Mouse (Mus musculus) neural tube, embryonic 14.5 days (tissue): Measurements from ENCODE around the gene Zkscan5. TPM values are rescaled to one million over a fixed set of nuclear protein-coding genes. Genes with fewer than 3 reads are reported as not detected.

Source experiments
- ATAC-seq: fragments of 200-750 bp; cut with Nextera tagmentation; 2 replicates; pipeline ENCODE4 v1.8.0; 2017; ENCODE audit warnings: low read depth, mild to moderate bottlenecking, moderate TSS enrichment, moderate library complexity
- H3K27ac ChIP-seq: fragments of 300-500 bp; sonication (generic); 2 replicates; pipeline ENCODE4 v1.5.1; 2014; ENCODE audit warnings: low read depth, mild to moderate bottlenecking, control low read depth, low read length, moderate library complexity, mixed read lengths
- H3K27me3 ChIP-seq: fragments of 300-500 bp; sonication (generic); 2 replicates; pipeline ENCODE4 v1.6.1; 2014; ENCODE audit warnings: low read length; ENCODE audit not compliant: control insufficient read depth, insufficient read depth
- H3K36me3 ChIP-seq: fragments of 300-500 bp; sonication (generic); 2 replicates; pipeline ENCODE4 v1.6.1; 2014; ENCODE audit warnings: low read length, mixed read lengths; ENCODE audit not compliant: control insufficient read depth, insufficient read depth
- H3K4me1 ChIP-seq: fragments of 300-500 bp; sonication (generic); 2 replicates; pipeline ENCODE4 v1.6.1; 2014; ENCODE audit warnings: low read length; ENCODE audit not compliant: control insufficient read depth, insufficient read depth
- H3K4me2 ChIP-seq: fragments of 300-500 bp; sonication (generic); 2 replicates; pipeline ENCODE4 v1.6.1; 2014; ENCODE audit warnings: mild to moderate bottlenecking, low read depth, low read length, control low read depth
- H3K4me3 ChIP-seq: fragments of 300-500 bp; sonication (generic); 2 replicates; pipeline ENCODE4 v1.5.1; 2014; ENCODE audit warnings: low read depth, low read length, control low read depth, mixed read lengths
- H3K9ac ChIP-seq: fragments of 300-500 bp; sonication (generic); replicated peaks from 2 replicates; pipeline ENCODE4 v1.6.1; 2014; ENCODE audit warnings: low read depth, mild to moderate bottlenecking, control low read depth, low read length, mixed read lengths
- H3K9me3 ChIP-seq: fragments of 300-500 bp; sonication (generic); 2 replicates; pipeline ENCODE4 v1.6.1; 2016; ENCODE audit warnings: low read length; ENCODE audit not compliant: control insufficient read depth
- WGBS: fragments of 180-500 bp; shearing (Covaris S2); extraction: QIAGEN DNeasy Blood & Tissue Kit; methylation state at CpG from one replicate; pipeline ENCODE4 v1.1.7; 2014; 5-methylcytosine and 5-hydroxymethylcytosine counted together
- polyA plus RNA-seq: library from polyadenylated mRNA; unstranded; fragments of >200 nt; fragmentation: Nextera tagmentation; extraction: Ambion mirVana; gene quantifications from 2 replicates; pipeline ENCODE4 v1.2.1, GENCODE M21; 2014

Gene Zkscan5
- polyA plus RNA-seq, 1 experiment from 2014 or later = 13.5 TPM

DNA sequence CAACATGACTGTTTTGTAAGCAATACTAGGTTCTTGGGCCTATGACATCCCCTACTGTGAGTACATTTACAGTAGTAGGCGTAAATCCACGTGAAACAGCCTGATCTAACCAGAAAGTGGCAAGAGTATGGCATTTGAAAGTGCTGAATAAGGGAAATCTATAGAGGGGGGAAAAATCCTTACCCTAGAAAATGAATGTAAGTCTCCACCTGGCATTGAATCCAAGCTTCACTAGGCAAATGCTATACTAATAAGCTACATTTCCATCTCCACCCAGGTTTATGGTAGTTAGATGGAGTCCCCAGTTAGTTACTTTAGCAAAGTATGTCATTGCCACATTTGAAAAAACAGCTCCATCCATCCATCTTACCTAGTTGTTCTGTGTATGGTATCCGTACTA is 45.2 kb downstream of the Zkscan5 start:
- Histone ChIP-seq H3K36me3 (peaks cover 12% of the 10 kb centered on the region), H3K9ac (no peak overlapping the region), H3K27me3 (no peaks in the 10 kb centered on the region), H3K4me1 (no peaks in the 10 kb centered on the region), H3K4me2 (no peak overlapping the region), H3K27ac (no peak overlapping the region), H3K4me3 (no peak overlapping the region), H3K9me3 (no peaks in the 10 kb centered on the region)
- ATAC-seq = no peak
- WGBS = 98% methylated on average over 3 of the region's 3 CpGs

Other genes with a start within 250 kb of the Zkscan5 start
- 30.3 and 32.9 TPM in 2 replicates for gene Smurf1, start 238.7 kb upstream of the Zkscan5 start, polyA plus RNA-seq
- not detected in 2 replicates for gene Gm4871, start 171.8 kb upstream of the Zkscan5 start, polyA plus RNA-seq
- not detected in 2 replicates for gene 1700018F24Rik, start 161.6 kb upstream of the Zkscan5 start, polyA plus RNA-seq
- gene Arpc1a, start 120.7 kb upstream of the Zkscan5 start, polyA plus RNA-seq = 243 and 254 TPM in 2 replicates
- not detected in 2 replicates for gene Kpna7, start 120.5 kb upstream of the Zkscan5 start, polyA plus RNA-seq
- 14.1 and 41.7 TPM in 2 replicates for gene Arpc1b, start 90.3 kb upstream of the Zkscan5 start, polyA plus RNA-seq
- gene Pdap1, start 64.3 kb upstream of the Zkscan5 start, polyA plus RNA-seq = 98.1 and 109 TPM in 2 replicates
- gene Bud31, start 64.2 kb upstream of the Zkscan5 start, polyA plus RNA-seq = 182 and 198 TPM in 2 replicates
- gene Ptcd1, start 37.5 kb upstream of the Zkscan5 start, polyA plus RNA-seq = 15.9 and 17.8 TPM in 2 replicates
- 30.1 and 31.3 TPM in 2 replicates for gene Cpsf4, start 37.3 kb upstream of the Zkscan5 start, polyA plus RNA-seq
- gene Atp5j2, start 12.5 kb upstream of the Zkscan5 start, polyA plus RNA-seq = 539 and 628 TPM in 2 replicates
- gene Zkscan14, start 2.7 kb upstream of the Zkscan5 start, polyA plus RNA-seq = 15.2 and 17.0 TPM in 2 replicates
- 43.7 and 44.3 TPM in 2 replicates for gene Zfp655, start 27.2 kb downstream of the Zkscan5 start, polyA plus RNA-seq
- 0.40 and 0.57 TPM in 2 replicates for gene Zscan25, start 75.9 kb downstream of the Zkscan5 start, polyA plus RNA-seq
- gene Cyp3a57, start 140.7 kb downstream of the Zkscan5 start, polyA plus RNA-seq = not detected in 2 replicates